In genomic region chr3:102262665-102263064, GRCm38 (mm10) we compare ENCODE assay signal across 20 mouse cellular contexts. TPM values are rescaled to one million over a fixed set of nuclear protein-coding genes. Genes with fewer than 3 reads are reported as not detected.
A peak's percentile ranks its signal among the peaks of the same experiment; 100 is the strongest.
DNase-seq lines count a peak whose midpoint lies in the region; ATAC-seq and TF ChIP-seq lines count a peak whose summit lies in the region.
"Had no signal": no experiment of that assay in that cellular context is flagged by ENCODE, and none has a peak within 500 bp of the region (broad histone marks: within the 10 kb centered on the region; RNA-seq: fewer than 3 reads in every experiment).

No protein-coding gene starts in this region.

- TF ChIP-seq CTCF in layer of hippocampus, adult 2 months (conservative IDR thresholded peaks at IDR 0.05) = no peak

- H3K27me3 ChIP-seq in neural tube, embryonic 14.5 days (ENCODE audit: control insufficient read depth, insufficient read depth, low read length) = no peaks in the 10 kb centered on the region
- no peaks in the 10 kb centered on the region for H3K27me3 ChIP-seq in embryonic facial prominence, embryonic 13.5 days
- H3K27me3 ChIP-seq: intestine, embryonic 15.5 days; limb, embryonic 15.5 days; midbrain, embryonic 12.5 days had no signal

- ATAC-seq in neural tube, embryonic 14.5 days (ENCODE audit: low read depth) = 0 out of 2 replicates have a peak, but pooled peaks have one; percentile 21
- ATAC-seq in embryonic facial prominence, embryonic 13.5 days (ENCODE audit: insufficient number of reproducible peaks, insufficient read depth, low FRiP score, low TSS enrichment, low read depth) = no peak
- ATAC-seq: forebrain, postnatal 0 days; intestine, embryonic 15.5 days had no signal

- peak overlapping the region; percentile 18; the same call in 1 of the 2 replicates for H3K4me3 ChIP-seq in layer of hippocampus, adult 2 months
- H3K4me3 ChIP-seq in neural tube, embryonic 14.5 days (ENCODE audit: low read depth, low read length) = no peak overlapping the region
- no peak overlapping the region for H3K4me3 ChIP-seq in embryonic facial prominence, embryonic 13.5 days
- H3K4me3 ChIP-seq: erythroblast, embryonic 14.5 days; intestine, embryonic 15.5 days; kidney, embryonic 15.5 days; limb, embryonic 15.5 days; midbrain, embryonic 12.5 days had no signal

- no peak overlapping the region for H3K9ac ChIP-seq in neural tube, embryonic 14.5 days (replicated peaks; ENCODE audit: low read depth, low read length)
- H3K9ac ChIP-seq in embryonic facial prominence, embryonic 13.5 days = no peak overlapping the region
- H3K9ac ChIP-seq: forebrain, postnatal 0 days; intestine, embryonic 15.5 days; kidney, embryonic 15.5 days; limb, embryonic 15.5 days; midbrain, embryonic 12.5 days had no signal

- no peaks in the 10 kb centered on the region for H3K4me1 ChIP-seq in neural tube, embryonic 14.5 days (ENCODE audit: control insufficient read depth, insufficient read depth, low read length)
- H3K4me1 ChIP-seq in embryonic facial prominence, embryonic 13.5 days = peaks cover 38% of the 10 kb centered on the region
- H3K4me1 ChIP-seq: midbrain, embryonic 12.5 days had no signal

- no peak overlapping the region for H3K4me2 ChIP-seq in neural tube, embryonic 14.5 days (ENCODE audit: low read depth, low read length)
- H3K4me2 ChIP-seq in embryonic facial prominence, embryonic 13.5 days = 0 out of 2 replicates have a peak overlapping the region, but pooled peaks have one; percentile 7
- H3K4me2 ChIP-seq: intestine, embryonic 15.5 days; kidney, embryonic 15.5 days; limb, embryonic 15.5 days; midbrain, embryonic 12.5 days had no signal

- no peaks in the 10 kb centered on the region for H3K9me3 ChIP-seq in neural tube, embryonic 14.5 days (ENCODE audit: control insufficient read depth, low read length)
- no peaks in the 10 kb centered on the region for H3K9me3 ChIP-seq in embryonic facial prominence, embryonic 13.5 days
- H3K9me3 ChIP-seq: intestine, embryonic 15.5 days; kidney, embryonic 15.5 days; limb, embryonic 15.5 days; midbrain, embryonic 12.5 days had no signal

- peak overlapping the region; percentile 83 for H3K27ac ChIP-seq in layer of hippocampus, adult 2 months
- H3K27ac ChIP-seq in neural tube, embryonic 14.5 days (ENCODE audit: low read depth, low read length) = no peak overlapping the region
- no peak overlapping the region for H3K27ac ChIP-seq in embryonic facial prominence, embryonic 13.5 days
- H3K27ac ChIP-seq: intestine, embryonic 15.5 days; kidney, embryonic 15.5 days; limb, embryonic 15.5 days; midbrain, embryonic 12.5 days had no signal

- DNase-seq in layer of hippocampus, adult 2 months (ENCODE audit: low spot score in 2 of 2) = no peak
- DNase-seq in layer of hippocampus, adult 8-10 months (ENCODE audit: low spot score in 2 of 2) = no peak
- DNase-seq in neural tube, embryonic 10.5 days (ENCODE audit: extremely low spot score, low spot score) = no peak
- peak; percentile 41 for DNase-seq in mesoderm, embryonic 11.5 days (ENCODE audit: low read depth, low spot score)
- DNase-seq in frontal cortex, postnatal 10 days (ENCODE audit: low spot score in 2 of 2) = no peak
- DNase-seq: adrenal gland, postnatal 36 days; cerebellum, adult 9-11 months; embryo, embryonic 11 days; forebrain, postnatal 0 days; gastrocnemius, postnatal 14 days; heart, postnatal 14 days; right cerebral cortex, postnatal 14 days; thymus, postnatal 36 days had no signal

- 55% methylated on average over 8 of the region's 8 CpGs for WGBS in neural tube, embryonic 14.5 days
- 18% methylated on average over 8 of the region's 8 CpGs for WGBS in embryonic facial prominence, embryonic 13.5 days

- H3K36me3 ChIP-seq in neural tube, embryonic 14.5 days (ENCODE audit: control insufficient read depth, insufficient read depth, low read length) = no peaks in the 10 kb centered on the region
- no peaks in the 10 kb centered on the region for H3K36me3 ChIP-seq in embryonic facial prominence, embryonic 13.5 days
- H3K36me3 ChIP-seq: intestine, embryonic 15.5 days; kidney, embryonic 15.5 days; limb, embryonic 15.5 days; midbrain, embryonic 12.5 days had no signal

RNA-seq across cellular contexts. Expression of gene Vangl1, which starts 58.2 kb away (rescaled TPM):
- 1 to 10 TPM; 4.2 to 5.8 TPM for total RNA-seq in layer of hippocampus, adult 2 months (2021)
- total RNA-seq in layer of hippocampus, adult 8-10 months (2022) = 1 to 10 TPM; 5.1 to 8.7 (median 5.4) TPM
- 8.2 and 11.3 TPM in 2 replicates for polyA plus RNA-seq in neural tube, embryonic 14.5 days (2014; fragmentation: Nextera tagmentation; extraction: Ambion mirVana)
- 13.9 and 15.4 TPM in 2 replicates for polyA plus RNA-seq in embryonic facial prominence, embryonic 13.5 days (2015; fragmentation: Nextera tagmentation; extraction: Ambion mirVana)
